Comparison of ENCODE assay signal across 9 mouse cellular contexts in the genomic region with DNA sequence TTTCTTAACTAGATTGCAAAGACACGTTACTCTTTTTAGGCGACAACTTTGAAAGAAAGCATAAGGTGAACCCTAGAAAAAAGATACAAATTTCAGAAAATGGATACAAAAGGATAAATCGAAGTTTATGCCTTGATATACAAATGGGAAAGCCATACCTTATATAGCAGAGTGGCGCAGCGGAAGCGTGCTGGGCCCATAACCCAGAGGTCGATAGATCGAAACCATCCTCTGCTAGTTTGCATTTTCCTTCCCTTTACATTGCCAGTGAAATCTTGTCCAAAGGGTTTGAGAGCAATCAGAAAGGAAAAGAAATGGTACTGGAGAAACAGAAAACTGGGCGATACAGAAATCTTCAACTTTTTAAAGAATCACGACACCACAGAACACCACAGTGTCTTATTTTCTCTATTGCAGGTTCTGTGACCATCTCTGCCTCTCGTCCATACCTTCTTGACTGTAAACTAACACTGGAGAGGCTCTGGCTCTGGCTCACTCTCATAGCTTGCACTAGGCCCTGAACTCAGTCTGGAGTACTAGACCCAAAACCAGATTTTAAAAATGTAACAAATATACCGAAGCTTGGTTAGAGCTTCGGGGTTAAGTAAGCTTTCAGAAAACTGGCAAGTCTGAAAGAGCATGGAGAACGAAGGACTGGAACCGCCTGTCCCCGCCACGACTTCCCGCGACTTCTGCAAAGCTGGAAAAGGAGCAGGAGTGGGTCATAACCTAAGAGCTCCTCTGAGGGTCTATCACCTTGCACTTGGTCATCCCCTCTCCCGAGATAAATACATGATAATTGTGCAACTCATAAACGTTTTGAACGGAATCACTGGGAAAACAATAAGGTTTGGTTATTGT. TPM values are rescaled to one million over a fixed set of nuclear protein-coding genes. Genes with fewer than 3 reads are reported as not detected.
DNase-seq lines count a peak whose midpoint lies in the region; ATAC-seq lines count a peak whose summit lies in the region.
"Had no signal": no experiment of that assay in that cellular context is flagged by ENCODE, and none has a peak within 500 bp of the region (broad histone marks: within the 10 kb centered on the region; RNA-seq: fewer than 3 reads in every experiment).

No protein-coding gene starts in this region.

- H3K4me2 ChIP-seq in heart, embryonic 12.5 days = peak overlapping the region; percentile 64
- peak overlapping the region; percentile 29; the same call in 1 of the 2 replicates for H3K4me2 ChIP-seq in forebrain, embryonic 13.5 days
- H3K4me2 ChIP-seq in liver, embryonic 15.5 days = peak overlapping the region; percentile 55

- H3K9me3 ChIP-seq in heart, embryonic 12.5 days (replicated peaks) = no peaks in the 10 kb centered on the region
- H3K9me3 ChIP-seq in forebrain, embryonic 13.5 days (replicated peaks) = no peaks in the 10 kb centered on the region
- H3K9me3 ChIP-seq in liver, embryonic 15.5 days (replicated peaks) = no peaks in the 10 kb centered on the region

- no peak for DNase-seq in heart, adult 8-10 months (ENCODE audit: low spot score)
- DNase-seq in ES-CJ7 (ENCODE audit: low read depth, low spot score) = peak; percentile 84
- DNase-seq in spleen, postnatal 4 days (ENCODE audit: low spot score in 2 of 2) = no peak
- no peak for DNase-seq in layer of hippocampus, adult 9-11 months
- DNase-seq in ovary, postnatal 36 days (ENCODE audit: low spot score) = no peak

- H3K4me3 ChIP-seq in heart, embryonic 12.5 days = peak overlapping the region; percentile 46
- H3K4me3 ChIP-seq in forebrain, embryonic 13.5 days = peak overlapping the region; percentile 6; the same call in 1 of the 2 replicates
- H3K4me3 ChIP-seq in liver, embryonic 15.5 days (replicated peaks) = peak overlapping the region; percentile 48

- no peak for ATAC-seq in heart, embryonic 12.5 days (ENCODE audit: insufficient number of reproducible peaks, low FRiP score)
- no peak for ATAC-seq in forebrain, embryonic 13.5 days
- ATAC-seq in liver, embryonic 15.5 days (ENCODE audit: insufficient read depth) = peak; percentile 70
- ATAC-seq: Patski had no signal

- no peak overlapping the region for H3K27ac ChIP-seq in heart, embryonic 12.5 days (ENCODE audit: poor library complexity, severe bottlenecking)
- no peak overlapping the region for H3K27ac ChIP-seq in forebrain, embryonic 13.5 days
- H3K27ac ChIP-seq in liver, embryonic 15.5 days (replicated peaks) = no peak overlapping the region

- H3K9ac ChIP-seq in heart, embryonic 12.5 days = 0 out of 2 replicates have a peak overlapping the region, but pooled peaks have one; percentile 14
- 0 out of 2 replicates have a peak overlapping the region, but pooled peaks have one; percentile 0 for H3K9ac ChIP-seq in forebrain, embryonic 13.5 days
- peak overlapping the region; percentile 33; the same call in 1 of the 2 replicates for H3K9ac ChIP-seq in liver, embryonic 15.5 days

- no peaks in the 10 kb centered on the region for H3K27me3 ChIP-seq in heart, embryonic 12.5 days (replicated peaks)
- H3K27me3 ChIP-seq in forebrain, embryonic 13.5 days = no peaks in the 10 kb centered on the region; the same call in 1 of the 2 replicates
- H3K27me3 ChIP-seq in liver, embryonic 15.5 days = no peaks in the 10 kb centered on the region
- H3K27me3 ChIP-seq: Patski had no signal

- 9% methylated on average over 22 of the region's 22 CpGs for WGBS in heart, embryonic 12.5 days
- WGBS in forebrain, embryonic 13.5 days = 7% methylated on average over 22 of the region's 22 CpGs
- WGBS in liver, embryonic 15.5 days (ENCODE audit: insufficient replicate concordance) = 3% methylated on average over 22 of the region's 22 CpGs

- H3K4me1 ChIP-seq in heart, embryonic 12.5 days (replicated peaks) = peaks cover 12% of the 10 kb centered on the region
- no peaks in the 10 kb centered on the region for H3K4me1 ChIP-seq in forebrain, embryonic 13.5 days
- H3K4me1 ChIP-seq in liver, embryonic 15.5 days (replicated peaks) = peaks cover 37% of the 10 kb centered on the region

- no peaks in the 10 kb centered on the region for H3K36me3 ChIP-seq in heart, embryonic 12.5 days
- no peaks in the 10 kb centered on the region for H3K36me3 ChIP-seq in forebrain, embryonic 13.5 days (ENCODE audit: poor library complexity, severe bottlenecking)
- no peaks in the 10 kb centered on the region for H3K36me3 ChIP-seq in liver, embryonic 15.5 days (replicated peaks)

RNA-seq across cellular contexts. Expression of gene Zfp184, which starts 37.7 kb away (rescaled TPM):
- polyA plus RNA-seq in heart, embryonic 12.5 days (2016; fragmentation: Nextera tagmentation; extraction: Ambion mirVana) = 7.5 and 8.3 TPM in 2 replicates
- total RNA-seq in heart, adult 8-10 months (2022) = 1 to 10 TPM in 1 of 4 experiments, under 1 TPM in 3; 0.46 to 1.0 (median 0.83) TPM
- 25.4 and 29.2 TPM in 2 replicates for polyA plus RNA-seq in forebrain, embryonic 13.5 days (2015; fragmentation: Nextera tagmentation; extraction: Ambion mirVana)
- polyA plus RNA-seq in liver, embryonic 15.5 days (2015; fragmentation: Nextera tagmentation; extraction: Ambion mirVana) = 0.59 and 0.71 TPM in 2 replicates
